Mouse (Mus musculus): ENCODE results near the gene Lca5l.

Lca5l gene

GRCm38 (mm10) chr16:96112769-96113168 lies 79.3 kb downstream of the Lca5l start:
- DNase-seq: no peak

GRCm38 (mm10) chr16:96110655-96111345 lies 81.3 kb downstream of the Lca5l start:
- DNase-seq: no peak

DNA sequence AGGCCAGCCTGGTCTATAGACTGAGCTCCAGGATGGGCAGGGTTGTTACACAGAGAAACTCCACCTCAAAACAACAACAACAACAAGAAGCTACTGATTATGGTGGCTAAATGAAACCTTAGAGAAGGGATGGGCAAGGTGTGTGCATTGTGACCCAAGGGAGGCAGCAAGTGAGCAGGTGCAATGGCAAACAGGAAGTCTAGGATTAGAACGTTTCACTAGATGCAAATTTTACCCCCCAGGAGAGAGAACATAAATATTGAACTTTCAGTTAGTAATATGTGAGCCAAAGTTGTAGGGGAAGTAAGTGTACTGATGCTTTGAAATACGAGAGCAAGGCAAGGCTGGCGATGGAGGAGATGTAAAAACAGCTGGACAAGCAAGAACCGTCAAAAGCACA lies 82.4 kb downstream of the Lca5l start:
- no peak for DNase-seq
